Mouse (Mus musculus) kidney, embryonic 16.5 days (tissue): Measurements from ENCODE around the gene Ptges3l. TPM values are rescaled to one million over a fixed set of nuclear protein-coding genes. Genes with fewer than 3 reads are reported as not detected.
"Not testable (repeated sequence)": the region's sequence is repeated elsewhere in the genome, so short reads cannot be mapped to it uniquely, and the experiment has no call there.

Experiments
- ATAC-seq: fragments of 200-750 bp; cut with Nextera tagmentation; 2 replicates; pipeline ENCODE4 v1.8.0; 2017; ENCODE audit warnings: moderate TSS enrichment; ENCODE audit not compliant: low FRiP score, low TSS enrichment
- H3K27ac ChIP-seq: fragments of 300-500 bp; sonication (generic); 2 replicates; pipeline ENCODE4 v1.5.1; 2014; ENCODE audit warnings: low read length
- H3K27me3 ChIP-seq: fragments of 300-500 bp; sonication (generic); 2 replicates; pipeline ENCODE4 v1.6.1; 2014; ENCODE audit warnings: low read length, control low read depth, mixed read lengths; ENCODE audit not compliant: insufficient read depth
- H3K36me3 ChIP-seq: fragments of 300-500 bp; sonication (generic); 2 replicates; pipeline ENCODE4 v1.6.1; 2014; ENCODE audit warnings: low read length, control low read depth, mixed read lengths; ENCODE audit not compliant: insufficient read depth
- H3K4me1 ChIP-seq: fragments of 300-500 bp; sonication (generic); 2 replicates; pipeline ENCODE4 v1.6.1; 2014; ENCODE audit warnings: low read length, control low read depth, mixed read lengths; ENCODE audit not compliant: insufficient read depth
- H3K4me2 ChIP-seq: fragments of 300-500 bp; sonication (generic); replicated peaks from 2 replicates; pipeline ENCODE4 v1.6.1; 2014; ENCODE audit warnings: low read depth, low read length
- H3K4me3 ChIP-seq: fragments of 300-500 bp; sonication (generic); 2 replicates; pipeline ENCODE4 v1.5.1; 2014; ENCODE audit warnings: mild to moderate bottlenecking, low read length
- H3K9ac ChIP-seq: fragments of 300-500 bp; sonication (generic); replicated peaks from 2 replicates; pipeline ENCODE4 v1.6.1; 2014; ENCODE audit warnings: low read length
- H3K9me3 ChIP-seq: fragments of 300-500 bp; sonication (generic); 2 replicates; pipeline ENCODE4 v1.6.1; 2016; ENCODE audit warnings: low read length, control low read depth
- WGBS: fragments of 180-500 bp; shearing (Covaris S2); extraction: QIAGEN DNeasy Blood & Tissue Kit; methylation state at CpG from one replicate; pipeline ENCODE4 v1.1.7; 2014; 5-methylcytosine and 5-hydroxymethylcytosine counted together
- polyA plus RNA-seq: library from polyadenylated mRNA; unstranded; fragments of >200 nt; fragmentation: Nextera tagmentation; extraction: Ambion mirVana; gene quantifications from 2 replicates; pipeline ENCODE4 v1.2.1, GENCODE M21; 2015

Ptges3l gene
- polyA plus RNA-seq, 1 experiment from 2014 or later, result 10.9 TPM

GRCm38 (mm10) chr11:101467477-101468262 is 42.5 kb upstream of the Ptges3l start:
- Histone ChIP-seq H3K27ac (peak overlapping the region; percentile 58; the same call in 1 of the 2 replicates), H3K27me3 (no peaks in the 10 kb centered on the region), H3K4me2 (peak overlapping the region; percentile 98), H3K9ac (peak overlapping the region; percentile 69), H3K9me3 (no peaks in the 10 kb centered on the region), H3K36me3 (0 out of 2 replicates have a peak, but pooled peaks cover 2% of the 10 kb centered on the region), H3K4me3 (peak overlapping the region; percentile 78), H3K4me1 (peaks cover 48% of the 10 kb centered on the region)
- peak; percentile 50 for ATAC-seq
- under 1% methylated on average over 35 of the region's 54 CpGs for WGBS

GRCm38 (mm10) chr11:101466552-101466950 is 41.4 kb upstream of the Ptges3l start:
- peak overlapping the region; percentile 84; the same call in 1 of the 2 replicates for H3K4me3 ChIP-seq
- not testable (repeated sequence) for H3K27me3 ChIP-seq, H3K36me3 ChIP-seq, H3K9me3 ChIP-seq, H3K27ac ChIP-seq, ATAC-seq, H3K9ac ChIP-seq
- peak overlapping the region; percentile 95 for H3K4me2 ChIP-seq
- 60% methylated on average over 5 of the region's 5 CpGs for WGBS
- peaks cover 48% of the 10 kb centered on the region for H3K4me1 ChIP-seq

- no peaks in the 10 kb centered on the region for H3K27me3 ChIP-seq
- H3K9ac ChIP-seq, result peak within 1 kb of the TSS; percentile 81
- H3K27ac ChIP-seq, result peak within 1 kb of the TSS; percentile 84
- peak within 1 kb of the TSS; percentile 98 for H3K4me2 ChIP-seq
- ATAC-seq, result peak; percentile 47
- peak within 1 kb of the TSS; percentile 84 for H3K4me3 ChIP-seq
- H3K4me1 ChIP-seq, result peaks cover 48% of the 10 kb centered on the region
- WGBS, result 1% methylated on average over 60 of the region's 60 CpGs
- no peaks in the 10 kb centered on the region for H3K9me3 ChIP-seq
- peaks cover 6% of the 10 kb centered on the region; the same call in 1 of the 2 replicates for H3K36me3 ChIP-seq
Measured at GRCm38 (mm10) chr11:101465869-101466551, 40.9 kb upstream of the Ptges3l start, which contains the start of gene Vat1. Gene Vat1 (minus strand): TSS chr11:101466230.

- Histone ChIP-seq H3K4me1 (peaks cover 48% of the 10 kb centered on the region), H3K9ac (peak overlapping the region; percentile 81), H3K27ac (peak overlapping the region; percentile 84), H3K27me3 (no peaks in the 10 kb centered on the region), H3K4me3 (peak overlapping the region; percentile 84), H3K9me3 (no peaks in the 10 kb centered on the region), H3K36me3 (peaks cover 8% of the 10 kb centered on the region; the same call in 1 of the 2 replicates), H3K4me2 (peak overlapping the region; percentile 95)
- ATAC-seq, result peak; percentile 62
- under 1% methylated on average over 50 of the region's 51 CpGs for WGBS
Measured at GRCm38 (mm10) chr11:101465101-101465868, 40.2 kb upstream of the Ptges3l start.

GRCm38 (mm10) chr11:101464211-101465100 is 39.3 kb upstream of the Ptges3l start, which contains the start of gene Rnd2:
Gene Rnd2 (plus strand): TSS chr11:101464999.
- Histone ChIP-seq H3K4me2 (peak within 1 kb of the TSS; percentile 95), H3K27me3 (no peaks in the 10 kb centered on the region), H3K4me1 (peaks cover 55% of the 10 kb centered on the region), H3K9me3 (no peaks in the 10 kb centered on the region), H3K36me3 (peaks cover 10% of the 10 kb centered on the region; the same call in 1 of the 2 replicates), H3K4me3 (peak within 1 kb of the TSS; percentile 84), H3K27ac (peak within 1 kb of the TSS; percentile 84), H3K9ac (peak within 1 kb of the TSS; percentile 81)
- ATAC-seq, result no peak
- 9% methylated on average over 12 of the region's 12 CpGs for WGBS

- Histone ChIP-seq H3K9me3 (no peaks in the 10 kb centered on the region), H3K4me1 (peaks cover 48% of the 10 kb centered on the region), H3K36me3 (peaks cover 15% of the 10 kb centered on the region; the same call in 1 of the 2 replicates), H3K27ac (no peak overlapping the region), H3K4me2 (no peak overlapping the region), H3K27me3 (no peaks in the 10 kb centered on the region), H3K9ac (no peak overlapping the region), H3K4me3 (no peak overlapping the region)
- WGBS, result 28% methylated on average over 13 of the region's 13 CpGs
- ATAC-seq, result no peak
Measured at GRCm38 (mm10) chr11:101462583-101463440, 37.7 kb upstream of the Ptges3l start.

- ATAC-seq, result no peak
- no peak overlapping the region for H3K9ac ChIP-seq
- H3K27ac ChIP-seq, result no peak overlapping the region
- H3K27me3 ChIP-seq, result no peaks in the 10 kb centered on the region
- no peaks in the 10 kb centered on the region for H3K9me3 ChIP-seq
- H3K4me3 ChIP-seq, result no peak overlapping the region
- H3K36me3 ChIP-seq, result peaks cover 21% of the 10 kb centered on the region; the same call in 1 of the 2 replicates
- no peak overlapping the region for H3K4me2 ChIP-seq
- 74% methylated on average over 14 of the region's 14 CpGs for WGBS
- peaks cover 45% of the 10 kb centered on the region for H3K4me1 ChIP-seq
Measured at GRCm38 (mm10) chr11:101462141-101462540, 37.0 kb upstream of the Ptges3l start.

GRCm38 (mm10) chr11:101460321-101460720 is 35.2 kb upstream of the Ptges3l start:
- Histone ChIP-seq H3K4me3 (no peak overlapping the region), H3K27ac (no peak overlapping the region), H3K4me1 (peaks cover 38% of the 10 kb centered on the region), H3K4me2 (no peak overlapping the region), H3K9me3 (no peaks in the 10 kb centered on the region), H3K9ac (no peak overlapping the region), H3K27me3 (no peaks in the 10 kb centered on the region), H3K36me3 (peaks cover 23% of the 10 kb centered on the region)
- no peak for ATAC-seq
- WGBS, result 74% methylated on average over 15 of the region's 15 CpGs
